Mouse (Mus musculus) MEL (cell line): Measurements from ENCODE around the gene Gm17490. TPM values are rescaled to one million over a fixed set of nuclear protein-coding genes. Genes with fewer than 3 reads are reported as not detected.

Source experiments
- DNase-seq: peaks from one replicate; pipeline ENCODE4 v3.0.0; 2011; ENCODE audit warnings: low read depth, low spot score
- H3K27ac ChIP-seq: 2 replicates; pipeline ENCODE4 v1.5.1; 2012; ENCODE audit warnings: low read depth, mild to moderate bottlenecking, control low read depth, low read length, moderate library complexity; ENCODE audit not compliant: control insufficient read depth
- H3K27me3 ChIP-seq, 2 experiments: fragments of 150-350 bp in 1 of 2; sonication (generic) in 1 of 2; 2 replicates each; pipeline ENCODE4 v1.6.1; 2012; ENCODE audit warnings: low read length in 2 of 2, mild to moderate bottlenecking in 2 of 2, improper control_type of control experiment in 1 of 2, moderate library complexity in 1 of 2; ENCODE audit not compliant: insufficient read depth in 2 of 2, control insufficient read depth in 1 of 2
- H3K36me3 ChIP-seq, 2 experiments: 2 replicates each; pipeline ENCODE4 v1.6.1; 2012 to 2014; ENCODE audit warnings: low read length in 2 of 2, improper control_type of control experiment in 1 of 2, inconsistent platforms in 1 of 2, mild to moderate bottlenecking in 1 of 2; ENCODE audit not compliant: insufficient read depth in 2 of 2, control insufficient read depth in 1 of 2
- H3K4me1 ChIP-seq, 2 experiments: fragments of 150-350 bp in 1 of 2; sonication (generic) in 1 of 2; 2 replicates each; pipeline ENCODE4 v1.6.1; 2012; ENCODE audit warnings: low read length in 2 of 2, improper control_type of control experiment in 1 of 2, mild to moderate bottlenecking in 1 of 2; ENCODE audit not compliant: insufficient read depth in 2 of 2, control insufficient read depth in 1 of 2
- H3K4me3 ChIP-seq, 2 experiments: fragments of 150-350 bp in 1 of 2; sonication (generic) in 1 of 2; 2 replicates each; pipeline ENCODE4 v1.5.1; 2012; ENCODE audit warnings: low read depth in 2 of 2, low read length in 2 of 2, mild to moderate bottlenecking in 2 of 2, moderate library complexity in 2 of 2, control low read depth in 1 of 2, improper control_type of control experiment in 1 of 2; ENCODE audit not compliant: control insufficient read depth in 1 of 2, insufficient read depth in 1 of 2
- H3K79me2 ChIP-seq: 2 replicates; pipeline ENCODE4 v1.6.1; 2012; ENCODE audit warnings: mild to moderate bottlenecking, low read length, moderate library complexity; ENCODE audit not compliant: control insufficient read depth, poor library complexity, insufficient read depth
- H3K9ac ChIP-seq: 2 replicates; pipeline ENCODE4 v1.6.1; 2012; ENCODE audit warnings: low read depth, mild to moderate bottlenecking, control low read depth, low read length, moderate library complexity; ENCODE audit not compliant: control insufficient read depth, poor library complexity, severe bottlenecking
- H3K9me3 ChIP-seq: fragments of 150-350 bp; sonication (generic); replicated peaks from 2 replicates; pipeline ENCODE4 v1.6.1; 2012; ENCODE audit warnings: mild to moderate bottlenecking, low read length, improper control_type of control experiment, moderate library complexity; ENCODE audit not compliant: insufficient read depth
- CHD2 ChIP-seq: IDR thresholded peaks from 2 replicates; pipeline ENCODE4 v1.6.1; 2011; ENCODE audit warnings: low read length, improper control_type of control experiment
- E2F4 ChIP-seq: IDR thresholded peaks from 2 replicates; pipeline ENCODE4 v1.6.1; 2011; ENCODE audit warnings: low read depth, low read length, improper control_type of control experiment, borderline replicate concordance
- GABPA ChIP-seq: IDR thresholded peaks from 2 replicates; pipeline ENCODE4 v1.6.1; 2012; ENCODE audit warnings: low read depth, mild to moderate bottlenecking, inconsistent platforms, low read length, improper control_type of control experiment, moderate library complexity
- GATA1 ChIP-seq: IDR thresholded peaks from 2 replicates; pipeline ENCODE4 v1.6.1; 2011; ENCODE audit warnings: low read depth, low read length, improper control_type of control experiment
- HCFC1 ChIP-seq: IDR thresholded peaks from 2 replicates; pipeline ENCODE4 v1.6.1; 2012; ENCODE audit warnings: low read depth, mild to moderate bottlenecking, inconsistent platforms, low read length, improper control_type of control experiment, moderate library complexity
- JUND ChIP-seq: IDR thresholded peaks from 2 replicates; pipeline ENCODE4 v1.6.1; 2011; ENCODE audit warnings: low read depth, mild to moderate bottlenecking, improper control_type of control experiment, low read length
- MAFK ChIP-seq: IDR thresholded peaks from 2 replicates; pipeline ENCODE4 v1.6.1; 2011; ENCODE audit warnings: low read depth, mild to moderate bottlenecking, low read length, improper control_type of control experiment, borderline replicate concordance
- MEF2A ChIP-seq: IDR thresholded peaks from 2 replicates; pipeline ENCODE4 v1.6.1; 2014; ENCODE audit warnings: low read depth, mild to moderate bottlenecking, inconsistent platforms, low read length, improper control_type of control experiment; ENCODE audit not compliant: poor library complexity, insufficient replicate concordance, severe bottlenecking; ENCODE audit errors: extremely low read depth
- NRF1 ChIP-seq: IDR thresholded peaks from 2 replicates; pipeline ENCODE4 v1.6.1; 2014; ENCODE audit warnings: low read depth, mild to moderate bottlenecking, inconsistent platforms, low read length, improper control_type of control experiment, moderate library complexity; ENCODE audit not compliant: poor library complexity, insufficient read depth, severe bottlenecking
- POLR2A ChIP-seq, 2 experiments: IDR thresholded peaks; 2 replicates each; pipeline ENCODE4 v1.6.1; 2011 to 2012; ENCODE audit warnings: low read length in 2 of 2, mild to moderate bottlenecking in 2 of 2, control low read depth in 1 of 2, improper control_type of control experiment in 1 of 2, low read depth in 1 of 2, moderate library complexity in 1 of 2; ENCODE audit not compliant: control insufficient read depth in 1 of 2, insufficient read depth in 1 of 2, poor library complexity in 1 of 2
- POLR2AphosphoS5 ChIP-seq: IDR thresholded peaks from 2 replicates; pipeline ENCODE4 v1.6.1; 2012; ENCODE audit warnings: low read depth, borderline replicate concordance, mild to moderate bottlenecking, inconsistent platforms, low read length, moderate library complexity, mixed read lengths
- RAD21 ChIP-seq: IDR thresholded peaks from 2 replicates; pipeline ENCODE4 v1.6.1; 2011; ENCODE audit warnings: mild to moderate bottlenecking, low read depth, low read length, improper control_type of control experiment
- TAL1 ChIP-seq: IDR thresholded peaks from 2 replicates; pipeline ENCODE4 v1.6.1; 2012; ENCODE audit warnings: mild to moderate bottlenecking, inconsistent platforms, low read length, moderate library complexity, mixed read lengths
- USF1 ChIP-seq: IDR thresholded peaks from 2 replicates; pipeline ENCODE4 v1.6.1; 2014; ENCODE audit warnings: low read depth, mild to moderate bottlenecking, inconsistent platforms, low read length, improper control_type of control experiment, moderate library complexity
- USF2 ChIP-seq, 2 experiments: IDR thresholded peaks; 2 replicates each; pipeline ENCODE4 v1.6.1; 2011 to 2012; ENCODE audit warnings: improper control_type of control experiment in 2 of 2, low read length in 2 of 2, borderline replicate concordance in 1 of 2, inconsistent platforms in 1 of 2, low read depth in 1 of 2, mild to moderate bottlenecking in 1 of 2; ENCODE audit not compliant: insufficient read depth in 1 of 2
- ZNF384 ChIP-seq: IDR thresholded peaks from 2 replicates; pipeline ENCODE4 v1.6.1; 2012; ENCODE audit warnings: low read depth, mild to moderate bottlenecking, inconsistent platforms, low read length, improper control_type of control experiment
- polyA plus RNA-seq, 2 experiments: library from polyadenylated mRNA; stranded (reverse) in 1 of 2; unstranded in 1 of 2; fragments of >175 nt in 1 of 2; fragments of >200 nt in 1 of 2; gene quantifications; 2 replicates each; pipeline versions ENCODE4 v1.2.1 to v1.2.4; 2012; ENCODE audit warnings: low replicate concordance in 2 of 2, low read depth in 1 of 2; ENCODE audit not compliant: insufficient read length in 2 of 2, insufficient read depth in 1 of 2, missing spikeins in 1 of 2
- total RNA-seq: library from RNA; depleted of rRNA; stranded (reverse); fragments of 300-350 nt; gene quantifications from 2 replicates; pipeline ENCODE4 v1.2.3, GENCODE M21; 2012

The Gm17490 gene
- total and polyA plus RNA-seq, 3 experiments = not detected

- Histone ChIP-seq H3K27me3 (peaks cover 3 to 8% of the 10 kb centered on the region in 2 experiments; a peak in 3 of 4 replicates), H3K4me1 (no peaks in the 10 kb centered on the region), H3K4me3 (no peak overlapping the region), H3K27ac (no peak overlapping the region), H3K79me2 (no peaks in the 10 kb centered on the region), H3K9me3 (no peaks in the 10 kb centered on the region), H3K9ac (no peak overlapping the region), H3K36me3 (no peaks in the 10 kb centered on the region)
- no peak for DNase-seq
- TF ChIP-seq MAFK = no peak
- no peak for TF ChIP-seq RAD21
- TF ChIP-seq HCFC1 = no peak
- TF ChIP-seq MEF2A = no peak
- TF ChIP-seq JUND = no peak
- no peak for TF ChIP-seq USF2 (IDR thresholded peaks at IDR 0.05; ENCODE audit: borderline replicate concordance in 1 of 2, insufficient read depth in 1 of 2, low read depth in 1 of 2, low read length in 2 of 2)
- no peak for TF ChIP-seq ZNF384
- no peak for TF ChIP-seq E2F4
- TF ChIP-seq USF1 = no peak
- no peak for TF ChIP-seq POLR2AphosphoS5
- TF ChIP-seq CHD2 = no peak
Observed at GRCm38 (mm10) chr2:11623726-11624125, 2.3 kb downstream of the Gm17490 start.

- Histone ChIP-seq H3K4me1 (no peaks in the 10 kb centered on the region), H3K9me3 (no peaks in the 10 kb centered on the region), H3K79me2 (no peaks in the 10 kb centered on the region), H3K27me3 (peaks cover 3 to 6% of the 10 kb centered on the region in 2 experiments; a peak in 3 of 4 replicates), H3K36me3 (no peaks in the 10 kb centered on the region), H3K9ac (no peak overlapping the region), H3K27ac (no peak overlapping the region), H3K4me3 (no peak overlapping the region)
- TF ChIP-seq TAL1 (no peak), HCFC1 (no peak), NRF1 (no peak), GABPA (no peak), CHD2 (no peak), GATA1 (no peak), POLR2A (IDR thresholded peaks at IDR 0.05; ENCODE audit: control insufficient read depth in 1 of 2, insufficient read depth in 1 of 2, low read depth in 1 of 2, low read length in 2 of 2, poor library complexity in 1 of 2) (no peak)
- no peak for DNase-seq
Observed at GRCm38 (mm10) chr2:11623173-11623572, 2.9 kb downstream of the Gm17490 start.
